Mouse (Mus musculus) effector memory CD4-positive, alpha-beta T cell, adult 5 months (primary cell): Measurements from ENCODE around the gene Dock1. TPM values are rescaled to one million over a fixed set of nuclear protein-coding genes. Genes with fewer than 3 reads are reported as not detected.

ENCODE experiments used
- polyA plus RNA-seq: library from polyadenylated mRNA; unstranded; fragments of 100-300 nt; shearing (Covaris generic); gene quantifications from one replicate; pipeline ENCODE4 v1.2.1, GENCODE M21; 2017

Gene Dock1
- polyA plus RNA-seq: not detected

DNA sequence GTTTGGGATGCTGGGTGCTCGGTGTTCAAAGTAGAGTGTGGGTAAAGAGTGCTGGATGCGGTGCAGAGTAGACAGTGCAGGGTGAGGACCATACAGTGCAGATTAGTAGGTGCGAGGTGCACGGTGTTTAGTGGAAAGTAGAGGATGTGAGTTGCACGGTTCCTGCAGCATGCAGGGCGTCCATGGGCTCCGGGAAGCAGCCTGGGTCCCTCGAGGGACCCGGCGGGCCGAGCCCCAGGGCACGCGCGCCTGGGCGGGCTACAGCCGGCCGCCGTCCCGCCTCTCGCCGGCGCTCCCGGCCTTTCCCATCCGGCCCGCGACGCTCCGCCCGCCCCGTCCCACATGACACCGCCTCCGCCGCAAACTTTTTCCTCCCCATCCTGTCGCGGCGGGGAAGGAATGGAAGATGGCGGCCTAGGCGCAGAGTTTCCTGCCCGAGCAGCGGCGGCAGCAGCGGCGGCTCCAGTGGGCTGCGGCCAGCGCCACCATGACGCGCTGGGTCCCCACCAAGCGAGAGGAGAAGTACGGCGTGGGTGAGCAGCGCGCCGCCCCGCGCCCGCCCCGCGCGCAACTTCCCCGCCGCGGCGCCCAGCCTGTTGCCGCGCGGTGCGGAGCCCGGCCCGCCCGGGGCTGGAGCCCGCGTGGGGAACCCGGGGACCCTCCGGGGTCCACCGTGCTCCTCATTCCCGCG lies at the start of gene Dock1:
Gene Dock1, plus strand, starts transcription at position 343 of the 691 bp plus-strand sequence.

DNA sequence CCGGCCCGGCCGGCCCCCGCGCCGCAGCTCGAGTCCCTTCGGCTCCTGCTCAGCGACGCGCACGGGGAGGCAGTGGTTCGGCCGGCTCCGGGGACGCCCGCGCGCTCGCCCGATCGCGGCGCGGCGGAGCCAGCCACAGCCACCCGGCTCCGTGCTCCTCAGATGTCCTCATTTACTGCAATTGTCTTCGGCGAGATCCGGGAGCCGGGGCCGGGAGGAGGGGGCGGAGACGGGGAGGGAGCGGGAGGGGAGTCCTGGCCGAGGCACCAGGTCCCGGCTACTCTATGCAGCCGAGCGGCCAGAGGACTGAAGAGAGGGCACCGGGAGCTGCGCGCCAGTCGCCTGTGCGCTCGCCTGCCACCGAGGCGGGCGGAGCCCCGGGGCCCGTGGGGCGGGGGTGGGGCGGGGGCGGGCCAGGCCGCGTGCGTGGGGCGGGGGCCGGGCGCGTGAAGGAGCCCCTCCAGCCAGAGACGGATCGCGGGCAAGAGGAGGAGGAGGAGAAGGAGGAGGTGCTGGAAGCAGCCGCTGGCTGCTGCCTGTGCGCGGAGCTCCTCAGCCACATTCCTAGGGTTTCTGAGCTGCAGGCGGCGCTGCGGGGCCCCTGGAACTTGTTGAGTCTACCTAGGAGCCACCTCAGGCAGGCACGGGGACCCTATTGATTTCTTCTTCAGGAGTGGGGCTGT lies 267.6 kb downstream of the Dock1 start, which contains the start of gene Fam196a:
Gene Fam196a, minus strand, starts transcription at position 504 of the 683 bp plus-strand sequence.

